Mouse (Mus musculus) G1E (cell line): ENCODE measurements around the gene Pter. TPM values are rescaled to one million over a fixed set of nuclear protein-coding genes. Genes with fewer than 3 reads are reported as not detected.

ENCODE experiments used
- ATAC-seq: 2 replicates; pipeline ENCODE4 v1.8.0; 2016; ENCODE audit warnings: mild to moderate bottlenecking; ENCODE audit not compliant: insufficient number of reproducible peaks, poor library complexity, low FRiP score, severe bottlenecking; ENCODE audit errors: extremely low read depth
- DNase-seq: peaks from one replicate; pipeline ENCODE4 v3.0.0; 2012; ENCODE audit warnings: low spot score
- H3K27me3 ChIP-seq: 2 replicates; pipeline ENCODE4 v1.6.1; 2012; ENCODE audit warnings: mild to moderate bottlenecking, low read length, inconsistent platforms; ENCODE audit not compliant: insufficient read depth
- H3K36me3 ChIP-seq: replicated peaks from 2 replicates; pipeline ENCODE3; 2012; ENCODE audit warnings: mild to moderate bottlenecking, inconsistent platforms
- H3K4me1 ChIP-seq: 2 replicates; pipeline ENCODE4 v1.6.1; 2012; ENCODE audit warnings: low read depth, low read length, inconsistent platforms, mixed read lengths; ENCODE audit not compliant: insufficient read depth
- H3K4me3 ChIP-seq: 2 replicates; pipeline ENCODE4 v1.5.1; 2012; ENCODE audit warnings: low read depth, mild to moderate bottlenecking, inconsistent platforms, low read length, moderate library complexity, mixed read lengths
- H3K9me3 ChIP-seq: replicated peaks from 2 replicates; pipeline ENCODE4 v1.6.1; 2012; ENCODE audit warnings: inconsistent platforms
- CTCF ChIP-seq: IDR thresholded peaks from 2 replicates; pipeline ENCODE4 v1.5.1; 2012; ENCODE audit warnings: low read depth, low read length, inconsistent platforms, mixed read lengths
- GATA1 ChIP-seq: IDR thresholded peaks from 2 replicates; pipeline ENCODE4 v1.6.1; 2012; ENCODE audit warnings: borderline replicate concordance, low read length, inconsistent platforms, mixed read lengths
- GATA2 ChIP-seq: IDR thresholded peaks from 2 replicates; pipeline ENCODE4 v1.6.1; 2012; ENCODE audit warnings: low read depth, low read length, inconsistent platforms, borderline replicate concordance
- POLR2AphosphoS5 ChIP-seq: IDR thresholded peaks from 2 replicates; pipeline ENCODE4 v1.6.1; 2012; ENCODE audit warnings: low read depth, low read length, inconsistent platforms; ENCODE audit not compliant: insufficient replicate concordance
- TAL1 ChIP-seq: conservative IDR thresholded peaks from 2 replicates; pipeline ENCODE4 v1.6.1; 2012; ENCODE audit warnings: low read depth, low read length, inconsistent platforms, mixed read lengths
- polyA plus RNA-seq: library from polyadenylated mRNA; stranded (reverse); fragments of >175 nt; gene quantifications from 2 replicates; pipeline ENCODE4 v1.2.3, GENCODE M21; 2012
- total RNA-seq, 2 experiments: library from RNA; stranded (forward) in 1 of 2; stranded (reverse) in 1 of 2; fragments of 200-1000 nt in 1 of 2; fragments of >200 nt in 1 of 2; fragmentation: Nextera tagmentation in 1 of 2; gene quantifications; 2 replicates each; pipeline ENCODE4 v1.2.3; 2014 to 2017

Pter gene
- total RNA-seq (2014; fragmentation: Nextera tagmentation) (6.2 and 8.2 TPM in 2 replicates), total RNA-seq (2017) (11.3 and 12.7 TPM in 2 replicates), polyA plus RNA-seq (1.4 and 1.9 TPM in 2 replicates)

- peak; percentile 99 for ATAC-seq
- Histone ChIP-seq H3K36me3 (peaks cover 2% of the 10 kb centered on the region), H3K4me3 (peak within 1 kb of the TSS; percentile 75), H3K9me3 (no peaks in the 10 kb centered on the region), H3K27me3 (peaks cover 3% of the 10 kb centered on the region; the same call in 1 of the 2 replicates), H3K4me1 (peaks cover 18% of the 10 kb centered on the region)
- DNase-seq: peak; percentile 80
- TF ChIP-seq GATA2: no peak
- no peak for TF ChIP-seq CTCF
These were observed at the start of gene Pter for GRCm38 (mm10) chr2:12923804-12924591. Pter (plus strand) TSS chr2:12924041.

DNA sequence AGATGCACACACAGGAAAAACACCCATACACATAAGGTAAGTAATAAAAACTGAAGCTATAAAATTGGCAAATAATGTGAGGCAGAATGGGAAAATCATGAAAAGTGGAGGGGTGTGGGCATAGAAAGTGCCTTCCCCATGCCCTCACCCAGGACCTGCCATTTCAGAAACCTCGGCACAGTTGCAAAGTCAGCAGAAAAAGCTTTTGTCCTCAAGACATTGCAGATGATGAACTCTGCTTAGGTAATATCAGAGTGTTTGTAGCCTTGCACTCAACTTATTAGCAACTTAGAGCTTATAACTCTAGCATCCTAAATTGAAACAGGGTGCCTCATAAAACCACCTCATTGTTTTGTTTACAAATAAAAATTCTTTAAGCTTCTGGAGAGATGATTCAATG is 49.6 kb upstream of the Pter start:
- no peak overlapping the region for H3K4me3 ChIP-seq
- H3K9me3 ChIP-seq: no peaks in the 10 kb centered on the region
- H3K27me3 ChIP-seq: no peaks in the 10 kb centered on the region
- no peaks in the 10 kb centered on the region for H3K4me1 ChIP-seq
- ATAC-seq: no peak
- TF ChIP-seq POLR2AphosphoS5 (no peak), GATA1 (no peak), GATA2 (no peak), CTCF (no peak), TAL1 (no peak)
- no peak for DNase-seq
- H3K36me3 ChIP-seq: no peaks in the 10 kb centered on the region

DNA sequence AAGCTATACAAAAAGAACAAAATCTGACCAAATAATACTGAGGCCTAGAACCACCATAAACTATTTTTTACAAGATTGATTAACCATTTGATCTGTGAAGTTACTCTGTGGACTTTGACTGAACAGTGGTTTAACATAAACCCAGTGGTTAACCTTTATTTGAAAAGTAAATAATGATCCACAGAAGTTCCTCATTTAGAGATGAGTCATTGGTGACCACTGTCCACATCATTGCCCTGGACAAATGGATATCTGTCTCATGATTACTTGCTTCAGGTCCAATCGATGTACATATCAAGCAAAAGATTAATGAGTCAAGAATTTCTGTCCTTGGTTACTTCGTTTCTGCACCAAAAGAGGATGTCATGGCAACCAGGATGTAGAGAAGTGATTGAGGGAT is 44.3 kb upstream of the Pter start:
- ATAC-seq (no peak), DNase-seq (no peak)
- Histone ChIP-seq H3K36me3 (no peaks in the 10 kb centered on the region), H3K9me3 (no peaks in the 10 kb centered on the region), H3K4me3 (no peak overlapping the region), H3K4me1 (no peaks in the 10 kb centered on the region), H3K27me3 (peaks cover 2% of the 10 kb centered on the region; the same call in 1 of the 2 replicates)
- TF ChIP-seq GATA1: no peak
- no peak for TF ChIP-seq POLR2AphosphoS5
- no peak for TF ChIP-seq TAL1
- TF ChIP-seq GATA2: no peak
- no peak for TF ChIP-seq CTCF

- Histone ChIP-seq H3K4me3 (no peak overlapping the region), H3K36me3 (no peaks in the 10 kb centered on the region), H3K9me3 (no peaks in the 10 kb centered on the region), H3K4me1 (no peaks in the 10 kb centered on the region), H3K27me3 (peaks cover 2% of the 10 kb centered on the region; the same call in 1 of the 2 replicates)
- DNase-seq (no peak), ATAC-seq (no peak)
- TF ChIP-seq TAL1: no peak
- no peak for TF ChIP-seq POLR2AphosphoS5
- TF ChIP-seq GATA1: no peak
- TF ChIP-seq CTCF: no peak
- TF ChIP-seq GATA2: no peak
These were observed 42.8 kb upstream of the Pter start for GRCm38 (mm10) chr2:12881009-12881408.

DNA sequence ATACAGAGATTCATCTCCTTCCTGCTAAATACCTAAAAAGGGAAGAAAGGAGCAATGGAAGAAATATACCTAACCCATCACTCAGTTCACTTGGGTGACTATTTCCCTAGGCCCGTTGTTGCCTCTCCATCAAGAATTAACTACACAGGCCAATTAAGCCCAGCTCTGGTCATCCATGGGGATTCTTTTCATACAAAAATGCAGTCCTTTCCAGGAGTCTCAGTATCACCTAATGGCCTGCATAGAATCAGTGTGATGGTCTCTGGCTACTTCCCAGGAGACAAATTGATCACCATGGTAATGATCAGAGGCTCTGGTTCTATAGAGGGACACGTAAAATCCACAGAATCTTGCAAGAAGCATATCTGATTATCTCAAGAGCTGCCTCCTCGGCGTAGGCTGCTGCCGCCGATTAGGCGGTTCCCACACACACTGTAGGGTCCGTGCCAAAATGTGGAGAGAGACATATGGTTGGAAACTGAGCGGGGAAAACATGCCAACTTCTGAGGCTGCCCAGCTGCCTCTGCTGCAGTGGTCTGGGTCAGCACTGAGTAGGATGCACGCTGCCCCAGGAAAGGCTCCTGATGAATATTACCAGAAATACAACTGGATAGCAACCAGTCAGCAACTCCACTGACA is 40.4 kb upstream of the Pter start:
- DNase-seq (no peak), ATAC-seq (no peak)
- Histone ChIP-seq H3K9me3 (no peaks in the 10 kb centered on the region), H3K4me1 (no peaks in the 10 kb centered on the region), H3K36me3 (no peaks in the 10 kb centered on the region), H3K4me3 (no peak overlapping the region), H3K27me3 (peaks cover 2% of the 10 kb centered on the region; the same call in 1 of the 2 replicates)
- no peak for TF ChIP-seq CTCF

DNA sequence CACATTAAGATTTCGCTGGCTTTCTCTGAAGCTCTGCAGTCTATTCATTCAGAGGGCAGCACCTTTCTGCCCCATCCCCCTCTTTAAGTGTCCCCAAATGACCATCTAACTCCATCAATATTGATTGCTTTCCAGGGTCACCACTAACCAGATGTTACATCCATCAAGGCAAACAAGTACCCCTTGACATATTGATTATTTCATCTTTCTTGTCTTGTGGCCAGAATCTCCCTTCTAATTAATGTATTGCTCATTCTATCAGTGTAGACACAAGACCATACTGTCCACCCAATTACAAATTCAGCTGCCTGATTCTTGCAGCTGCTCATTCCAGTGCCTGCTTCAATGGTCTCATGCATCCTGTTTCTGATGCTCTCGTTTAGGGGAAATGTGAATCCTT is 36.8 kb upstream of the Pter start:
- no peaks in the 10 kb centered on the region for H3K9me3 ChIP-seq
- no peak overlapping the region for H3K4me3 ChIP-seq
- DNase-seq (no peak), ATAC-seq (no peak)
- no peak for TF ChIP-seq GATA2
- no peak for TF ChIP-seq POLR2AphosphoS5
- no peak for TF ChIP-seq CTCF
- no peak for TF ChIP-seq GATA1
- no peak for TF ChIP-seq TAL1
- H3K4me1 ChIP-seq: no peaks in the 10 kb centered on the region
- no peaks in the 10 kb centered on the region for H3K36me3 ChIP-seq
- H3K27me3 ChIP-seq: peaks cover 4% of the 10 kb centered on the region
